Mouse (Mus musculus) thymus, adult 2 months (tissue): ENCODE measurements around the gene Pou2f2.

Experiments
- CTCF ChIP-seq: fragments of 200-500 bp; IDR thresholded peaks from 2 replicates; pipeline ENCODE4 v1.5.1; 2012; ENCODE audit warnings: mild to moderate bottlenecking, control low read depth, low read length, moderate library complexity, borderline replicate concordance; ENCODE audit not compliant: control insufficient read depth, poor library complexity, insufficient read depth; ENCODE audit errors: extremely low read depth
- POLR2A ChIP-seq: fragments of 200-500 bp; IDR thresholded peaks from 2 replicates; pipeline ENCODE4 v1.6.1; 2012; ENCODE audit warnings: mild to moderate bottlenecking, low read length, control low read depth, moderate library complexity; ENCODE audit not compliant: control insufficient read depth, poor library complexity, insufficient read depth; ENCODE audit errors: extremely low read depth

DNA sequence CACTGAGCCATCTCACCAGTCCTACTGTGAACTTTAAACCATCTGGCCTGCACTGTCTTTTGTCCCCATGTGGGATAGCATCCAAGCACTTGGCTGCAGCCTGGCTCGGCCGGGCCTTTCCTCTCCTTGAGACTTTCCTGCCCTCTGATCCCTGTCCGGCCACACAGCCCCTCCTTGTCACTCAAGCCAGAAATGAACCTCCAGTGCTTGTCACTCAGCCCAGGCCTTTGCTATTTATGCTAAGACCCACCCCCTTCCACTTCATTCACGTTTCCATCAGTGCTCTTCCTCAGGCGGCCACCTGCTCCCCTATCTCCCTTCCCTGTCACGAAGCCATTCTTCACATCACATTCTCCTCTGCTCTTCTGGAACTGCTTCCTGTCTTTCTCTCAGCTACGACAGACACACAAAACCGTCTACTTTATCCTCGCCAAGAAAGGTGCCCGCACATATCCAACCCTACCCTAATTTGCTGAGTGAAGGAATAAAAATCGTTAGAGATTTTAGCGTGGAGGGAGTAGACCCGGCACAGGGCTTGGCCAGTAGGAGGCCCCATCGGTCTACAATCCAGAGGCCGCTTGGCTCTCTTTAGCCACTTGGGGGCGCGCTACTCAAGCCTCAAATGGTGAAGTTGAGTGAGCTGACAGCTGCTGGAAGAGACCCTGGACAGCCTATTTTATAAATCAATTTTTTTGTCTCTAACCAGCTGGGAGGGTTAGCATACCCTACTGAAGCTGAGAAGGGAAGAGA is 73.9 kb downstream of the Pou2f2 start:
- TF ChIP-seq POLR2A (no peak), CTCF (peak; percentile 98)
